11 mouse cellular contexts compared by ENCODE assay signal in genomic region chr7:101027623-101028443, GRCm38 (mm10). TPM values are rescaled to one million over a fixed set of nuclear protein-coding genes. Genes with fewer than 3 reads are reported as not detected.
DNase-seq lines count a peak whose midpoint lies in the region; ATAC-seq lines count a peak whose summit lies in the region.
"Had no signal": no experiment of that assay in that cellular context is flagged by ENCODE, and none has a peak within 500 bp of the region (broad histone marks: within the 10 kb centered on the region; RNA-seq: fewer than 3 reads in every experiment).

No protein-coding gene starts in this region.

- H3K27me3 ChIP-seq in liver, embryonic 16.5 days (ENCODE audit: control insufficient read depth, insufficient read depth, low read depth, low read length), result no peaks in the 10 kb centered on the region
- no peaks in the 10 kb centered on the region for H3K27me3 ChIP-seq in hindbrain, embryonic 13.5 days
- H3K27me3 ChIP-seq: limb, embryonic 12.5 days had no signal

- H3K4me3 ChIP-seq in liver, embryonic 16.5 days (ENCODE audit: low read depth, low read length), result no peak overlapping the region
- no peak overlapping the region for H3K4me3 ChIP-seq in hindbrain, embryonic 13.5 days
- H3K4me3 ChIP-seq: erythroblast, embryonic 14.5 days; limb, embryonic 12.5 days had no signal

- no peaks in the 10 kb centered on the region for H3K9me3 ChIP-seq in liver, embryonic 16.5 days (replicated peaks; ENCODE audit: control insufficient read depth, low read length)
- H3K9me3 ChIP-seq in hindbrain, embryonic 13.5 days, result no peaks in the 10 kb centered on the region
- H3K9me3 ChIP-seq: limb, embryonic 12.5 days had no signal

- peak overlapping the region; percentile 70 for H3K27ac ChIP-seq in liver, embryonic 16.5 days (ENCODE audit: low read length)
- H3K27ac ChIP-seq in hindbrain, embryonic 13.5 days, result no peak overlapping the region
- H3K27ac ChIP-seq: limb, embryonic 12.5 days had no signal

- H3K4me2 ChIP-seq in liver, embryonic 16.5 days (ENCODE audit: low read depth, low read length), result no peak overlapping the region
- H3K4me2 ChIP-seq in hindbrain, embryonic 13.5 days, result no peak overlapping the region
- H3K4me2 ChIP-seq: limb, embryonic 12.5 days had no signal

- WGBS in liver, embryonic 16.5 days (ENCODE audit: insufficient replicate concordance), result 15% methylated on average over 10 of the region's 10 CpGs
- 90% methylated on average over 10 of the region's 10 CpGs for WGBS in hindbrain, embryonic 13.5 days

- no peaks in the 10 kb centered on the region for H3K36me3 ChIP-seq in liver, embryonic 16.5 days (ENCODE audit: control insufficient read depth, insufficient read depth)
- no peaks in the 10 kb centered on the region for H3K36me3 ChIP-seq in hindbrain, embryonic 13.5 days
- H3K36me3 ChIP-seq: limb, embryonic 12.5 days had no signal

- H3K9ac ChIP-seq in liver, embryonic 16.5 days (ENCODE audit: low read depth, low read length), result no peak overlapping the region
- H3K9ac ChIP-seq in hindbrain, embryonic 13.5 days, result no peak overlapping the region
- H3K9ac ChIP-seq: limb, embryonic 12.5 days had no signal

- DNase-seq in cerebellum, postnatal 14 days, result peak; percentile 50 to 51
- DNase-seq in cerebellum, adult 11 months, result no peak
- peak; percentile 39 for DNase-seq in 3T3-L1 (ENCODE audit: low read depth, low spot score)
- no peak for DNase-seq in kidney, postnatal 25 days
- DNase-seq: midbrain, embryonic 14.5 days had no signal

- H3K4me1 ChIP-seq in liver, embryonic 16.5 days (ENCODE audit: control insufficient read depth, low read depth, low read length), result peaks cover 7% of the 10 kb centered on the region
- no peaks in the 10 kb centered on the region for H3K4me1 ChIP-seq in hindbrain, embryonic 13.5 days (replicated peaks)
- H3K4me1 ChIP-seq: limb, embryonic 12.5 days had no signal

- ATAC-seq in common myeloid progenitor, adult 5-6 weeks (replicated peaks; ENCODE audit: low read depth, poor library complexity, severe bottlenecking), result peak; percentile 78
- ATAC-seq in liver, embryonic 16.5 days (ENCODE audit: low read depth), result peak; percentile 47
- ATAC-seq in hindbrain, embryonic 13.5 days (ENCODE audit: low FRiP score), result no peak
- ATAC-seq in frontal cortex, adult (ENCODE audit: low TSS enrichment), result no peak

RNA-seq across cellular contexts. Expression of gene P2ry2, which starts 15.2 kb away (rescaled TPM):
- 7.8 and 8.8 TPM in 2 replicates for total RNA-seq in common myeloid progenitor, adult 5-6 weeks (2017)
- polyA plus RNA-seq in liver, embryonic 16.5 days (2015; fragmentation: Nextera tagmentation; extraction: Ambion mirVana), result 2.2 and 3.2 TPM in 2 replicates
- polyA plus RNA-seq in hindbrain, embryonic 13.5 days (2015; fragmentation: Nextera tagmentation; extraction: Ambion mirVana), result 0.39 and 0.65 TPM in 2 replicates

RNA-seq across cellular contexts. Expression of gene P2ry6, which starts 53.4 kb away (rescaled TPM):
- not detected in 2 replicates for total RNA-seq in common myeloid progenitor, adult 5-6 weeks (2017)
- polyA plus RNA-seq in liver, embryonic 16.5 days (2015; fragmentation: Nextera tagmentation; extraction: Ambion mirVana), result 4.9 and 6.3 TPM in 2 replicates
- polyA plus RNA-seq in hindbrain, embryonic 13.5 days (2015; fragmentation: Nextera tagmentation; extraction: Ambion mirVana), result 2.7 and 3.5 TPM in 2 replicates

Comparison
In these comparisons a context has a peak if more than half of its experiments do, and no peak if none do; other contexts are left out.
1. DNase-seq: peak in cerebellum, postnatal 14 days (2 of 2) and 3T3-L1 (single experiment); none in cerebellum, adult 11 months (single experiment) and kidney, postnatal 25 days (0 of 2).
2. ATAC-seq: peak in common myeloid progenitor, adult 5-6 weeks (single experiment) and liver, embryonic 16.5 days (single experiment); none in hindbrain, embryonic 13.5 days (single experiment) and frontal cortex, adult (single experiment).